ENCODE assay signal across 22 mouse cellular contexts in the genomic region with DNA sequence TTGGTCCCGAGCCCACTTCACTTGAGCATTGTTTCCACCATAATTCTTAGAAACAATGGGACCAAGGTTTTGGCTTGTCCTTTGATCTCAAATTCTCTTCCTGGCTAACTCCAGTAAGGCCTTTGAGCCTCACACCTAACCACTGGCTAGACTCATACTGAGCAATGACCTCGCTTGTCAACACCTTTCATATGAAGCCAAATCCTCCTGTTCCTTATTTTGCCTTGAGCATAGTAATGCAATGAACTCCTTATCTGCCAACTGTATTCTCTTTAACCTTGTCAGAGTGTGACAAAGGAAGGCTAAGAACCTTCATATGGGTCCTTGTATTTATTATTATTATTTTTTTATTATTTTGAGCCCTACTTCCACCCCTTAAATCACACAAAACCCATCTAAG.
"Had no signal": no experiment of that assay in that cellular context is flagged by ENCODE, and none has a peak within 500 bp of the region (broad histone marks: within the 10 kb centered on the region; RNA-seq: fewer than 3 reads in every experiment).

No protein-coding gene starts in this region.

- H3K27ac ChIP-seq: heart, adult 2 months; heart, embryonic 13.5 days; heart, embryonic 15.5 days; hindbrain, embryonic 13.5 days; hindbrain, embryonic 15.5 days; hindbrain, postnatal 0 days; kidney, postnatal 0 days; limb, embryonic 13.5 days; limb, embryonic 15.5 days; liver, embryonic 12.5 days; liver, embryonic 14.5 days had no signal

- H3K4me3 ChIP-seq: heart, adult 2 months; heart, embryonic 13.5 days; heart, embryonic 15.5 days; hindbrain, embryonic 13.5 days; hindbrain, embryonic 15.5 days; limb, embryonic 13.5 days; limb, embryonic 15.5 days; liver, embryonic 12.5 days had no signal

- DNase-seq: gastrocnemius, postnatal 14 days; gastrocnemius, postnatal 36 days; heart, adult 2 months; heart, postnatal 14 days; heart, postnatal 36 days; kidney, adult 11 months; kidney, adult 8-10 months; kidney, postnatal 14 days; kidney, postnatal 36 days; layer of hippocampus, adult 9-11 months; layer of hippocampus, postnatal 36 days; left cerebral cortex, postnatal 4 days had no signal
